Mouse (Mus musculus): ENCODE measurements around the gene Gm3543. TPM values are rescaled to one million over a fixed set of nuclear protein-coding genes. Genes with fewer than 3 reads are reported as not detected.
"Not testable (repeated sequence)": the region's sequence is repeated elsewhere in the genome, so short reads cannot be mapped to it uniquely, and the experiment has no call there.

Gene Gm3543
- not detected in 2 replicates for total RNA-seq (2014; fragmentation: Nextera tagmentation)
- total RNA-seq (2017), result not detected in 2 replicates
- polyA plus RNA-seq (2012), result not detected in 2 replicates

- H3K4me3 ChIP-seq (ENCODE audit: low read depth, low read length); H3K9me3 ChIP-seq (replicated peaks); ATAC-seq (ENCODE audit: extremely low read depth, insufficient number of reproducible peaks, low FRiP score, poor library complexity, severe bottlenecking); H3K27me3 ChIP-seq (ENCODE audit: insufficient read depth, low read length); H3K4me1 ChIP-seq (ENCODE audit: insufficient read depth, low read depth, low read length); DNase-seq (ENCODE audit: low spot score); H3K36me3 ChIP-seq (replicated peaks): not testable (repeated sequence)
Measured at GRCm38 (mm10) chr14:41983225-41983624, at the start of gene Gm3543. TSS of gene Gm3543 (minus strand) at chr14:41983325.

GRCm38 (mm10) chr14:41968596-41968995 is 14.5 kb downstream of the Gm3543 start:
- ATAC-seq (ENCODE audit: extremely low read depth, insufficient number of reproducible peaks, low FRiP score, poor library complexity, severe bottlenecking); DNase-seq (ENCODE audit: low spot score); H3K4me3 ChIP-seq (ENCODE audit: low read depth, low read length); H3K27me3 ChIP-seq (ENCODE audit: insufficient read depth, low read length); H3K4me1 ChIP-seq (ENCODE audit: insufficient read depth, low read depth, low read length); H3K9me3 ChIP-seq (replicated peaks); H3K36me3 ChIP-seq (replicated peaks): not testable (repeated sequence)

- H3K4me1 ChIP-seq (ENCODE audit: insufficient read depth, low read depth, low read length); H3K4me3 ChIP-seq (ENCODE audit: low read depth, low read length); H3K9me3 ChIP-seq (replicated peaks); DNase-seq (ENCODE audit: low spot score); H3K36me3 ChIP-seq (replicated peaks); H3K27me3 ChIP-seq (ENCODE audit: insufficient read depth, low read length); ATAC-seq (ENCODE audit: extremely low read depth, insufficient number of reproducible peaks, low FRiP score, poor library complexity, severe bottlenecking): not testable (repeated sequence)
Measured at GRCm38 (mm10) chr14:41967827-41968226, 15.3 kb downstream of the Gm3543 start, which contains the start of gene Gm6401. TSS of gene Gm6401 (minus strand) at chr14:41967927.

GRCm38 (mm10) chr14:41964095-41964494 is 19.0 kb downstream of the Gm3543 start:
- not testable (repeated sequence) for H3K36me3 ChIP-seq (replicated peaks); H3K9me3 ChIP-seq (replicated peaks); DNase-seq (ENCODE audit: low spot score); H3K4me1 ChIP-seq (ENCODE audit: insufficient read depth, low read depth, low read length); ATAC-seq (ENCODE audit: extremely low read depth, insufficient number of reproducible peaks, low FRiP score, poor library complexity, severe bottlenecking); H3K27me3 ChIP-seq (ENCODE audit: insufficient read depth, low read length); H3K4me3 ChIP-seq (ENCODE audit: low read depth, low read length)

- H3K27me3 ChIP-seq (ENCODE audit: insufficient read depth, low read length); ATAC-seq (ENCODE audit: extremely low read depth, insufficient number of reproducible peaks, low FRiP score, poor library complexity, severe bottlenecking); H3K9me3 ChIP-seq (replicated peaks); H3K36me3 ChIP-seq (replicated peaks); H3K4me1 ChIP-seq (ENCODE audit: insufficient read depth, low read depth, low read length); DNase-seq (ENCODE audit: low spot score); H3K4me3 ChIP-seq (ENCODE audit: low read depth, low read length): not testable (repeated sequence)
Measured at GRCm38 (mm10) chr14:41943695-41944094, 39.4 kb downstream of the Gm3543 start, which contains the start of gene 1700024B05Rik. TSS of gene 1700024B05Rik (plus strand) at chr14:41943995.

Other genes with a start within 250 kb of the Gm3543 start
- not detected in 2 replicates for gene Gm7929, start 232.7 kb downstream of the Gm3543 start, total RNA-seq (2014; fragmentation: Nextera tagmentation)
- not detected in 2 replicates for gene Gm7929, start 232.7 kb downstream of the Gm3543 start, total RNA-seq (2017)
- gene Gm7929, start 232.7 kb downstream of the Gm3543 start, polyA plus RNA-seq (2012), result not detected in 2 replicates
- gene Gm47189, start 210.9 kb downstream of the Gm3543 start, total RNA-seq (2014; fragmentation: Nextera tagmentation), result not detected in 2 replicates
- gene Gm47189, start 210.9 kb downstream of the Gm3543 start, total RNA-seq (2017), result 0.33 TPM in 1 of 2 replicates, not detected in the other
- gene Gm47189, start 210.9 kb downstream of the Gm3543 start, polyA plus RNA-seq (2012), result not detected in 2 replicates
- gene Gm7980, start 76.0 kb downstream of the Gm3543 start, total RNA-seq (2014; fragmentation: Nextera tagmentation), result not detected in 2 replicates
- not detected in 2 replicates for gene Gm7980, start 76.0 kb downstream of the Gm3543 start, total RNA-seq (2017)
- gene Gm7980, start 76.0 kb downstream of the Gm3543 start, polyA plus RNA-seq (2012), result not detected in 2 replicates
- not detected in 2 replicates for gene 1700049E17Rik1, start 58.4 kb downstream of the Gm3543 start, total RNA-seq (2014; fragmentation: Nextera tagmentation)
- gene 1700049E17Rik1, start 58.4 kb downstream of the Gm3543 start, total RNA-seq (2017), result not detected in 2 replicates
- not detected in 2 replicates for gene 1700049E17Rik1, start 58.4 kb downstream of the Gm3543 start, polyA plus RNA-seq (2012)
- not detected in 2 replicates for gene 1700024B05Rik, start 39.3 kb downstream of the Gm3543 start, total RNA-seq (2014; fragmentation: Nextera tagmentation)
- gene 1700024B05Rik, start 39.3 kb downstream of the Gm3543 start, total RNA-seq (2017), result 0.58 TPM in 1 of 2 replicates, not detected in the other
- gene 1700024B05Rik, start 39.3 kb downstream of the Gm3543 start, polyA plus RNA-seq (2012), result not detected in 2 replicates
- gene Gm6401, start 15.4 kb downstream of the Gm3543 start, total RNA-seq (2014; fragmentation: Nextera tagmentation), result not detected in 2 replicates
- gene Gm6401, start 15.4 kb downstream of the Gm3543 start, total RNA-seq (2017), result 0.11 TPM in 1 of 2 replicates, not detected in the other
- gene Gm6401, start 15.4 kb downstream of the Gm3543 start, polyA plus RNA-seq (2012), result not detected in 2 replicates
- not detected in 2 replicates for gene Gm7951, start 134.0 kb upstream of the Gm3543 start, total RNA-seq (2014; fragmentation: Nextera tagmentation)
- gene Gm7951, start 134.0 kb upstream of the Gm3543 start, total RNA-seq (2017), result not detected in 2 replicates
- not detected in 2 replicates for gene Gm7951, start 134.0 kb upstream of the Gm3543 start, polyA plus RNA-seq (2012)
- not detected in 2 replicates for gene Gm17027, start 179.3 kb upstream of the Gm3543 start, total RNA-seq (2014; fragmentation: Nextera tagmentation)
- gene Gm17027, start 179.3 kb upstream of the Gm3543 start, total RNA-seq (2017), result not detected in 2 replicates
- not detected in 2 replicates for gene Gm17027, start 179.3 kb upstream of the Gm3543 start, polyA plus RNA-seq (2012)
- gene Gm3573, start 207.5 kb upstream of the Gm3543 start, total RNA-seq (2014; fragmentation: Nextera tagmentation), result not detected in 2 replicates
- not detected in 2 replicates for gene Gm3573, start 207.5 kb upstream of the Gm3543 start, total RNA-seq (2017)
- not detected in 2 replicates for gene Gm3573, start 207.5 kb upstream of the Gm3543 start, polyA plus RNA-seq (2012)

All from G1E (cell line).